Mouse (Mus musculus): ENCODE measurements around the gene Crabp2.
"Not testable (repeated sequence)": the region's sequence is repeated elsewhere in the genome, so short reads cannot be mapped to it uniquely, and the experiment has no call there.

Crabp2 gene

GRCm38 (mm10) chr3:87948378-87949265 is at the start of gene Crabp2:
Crabp2 (plus strand) TSS chr3:87948666.
- DNase-seq (ENCODE audit: low read depth) = peak; percentile 53

- no peak for DNase-seq (ENCODE audit: low read depth)
Observed at GRCm38 (mm10) chr3:87899266-87899665, 49.2 kb upstream of the Crabp2 start.

- DNase-seq (ENCODE audit: low read depth) = no peak
Observed at GRCm38 (mm10) chr3:87899776-87900175, 48.7 kb upstream of the Crabp2 start.

- DNase-seq (ENCODE audit: low read depth) = no peak
Observed at GRCm38 (mm10) chr3:87901036-87901624, 47.3 kb upstream of the Crabp2 start.

- DNase-seq (ENCODE audit: low read depth) = not testable (repeated sequence)
Observed at GRCm38 (mm10) chr3:87901959-87902358, 46.5 kb upstream of the Crabp2 start.

GRCm38 (mm10) chr3:87903821-87904220 is 44.6 kb upstream of the Crabp2 start:
- no peak for DNase-seq (ENCODE audit: low read depth)

- DNase-seq (ENCODE audit: low read depth) = peak; percentile 96
Observed at GRCm38 (mm10) chr3:87905880-87906485, 42.5 kb upstream of the Crabp2 start, which contains the start of gene Hdgf. Hdgf (plus strand) TSS chr3:87906321.

GRCm38 (mm10) chr3:87906601-87906980 is 41.9 kb upstream of the Crabp2 start:
- no peak for DNase-seq (ENCODE audit: low read depth)

GRCm38 (mm10) chr3:87906981-87907857 is 41.2 kb upstream of the Crabp2 start:
- DNase-seq (ENCODE audit: low read depth) = peak; percentile 54

- no peak for DNase-seq (ENCODE audit: low read depth)
Observed at GRCm38 (mm10) chr3:87907906-87908305, 40.6 kb upstream of the Crabp2 start.

- DNase-seq (ENCODE audit: low read depth) = no peak
Observed at GRCm38 (mm10) chr3:87909381-87909780, 39.1 kb upstream of the Crabp2 start.

GRCm38 (mm10) chr3:87909874-87910273 is 38.6 kb upstream of the Crabp2 start:
- DNase-seq (ENCODE audit: low read depth) = peak; percentile 40

- DNase-seq (ENCODE audit: low read depth) = peak; percentile 55
Observed at GRCm38 (mm10) chr3:87910573-87911141, 37.8 kb upstream of the Crabp2 start.

- DNase-seq (ENCODE audit: low read depth) = no peak
Observed at GRCm38 (mm10) chr3:87913491-87913890, 35.0 kb upstream of the Crabp2 start.

- DNase-seq (ENCODE audit: low read depth) = no peak
Observed at GRCm38 (mm10) chr3:87913891-87914290, 34.6 kb upstream of the Crabp2 start.

GRCm38 (mm10) chr3:87916990-87917389 is 31.5 kb upstream of the Crabp2 start:
- DNase-seq (ENCODE audit: low read depth) = no peak

- DNase-seq (ENCODE audit: low read depth) = no peak
Observed at GRCm38 (mm10) chr3:87918551-87918950, 29.9 kb upstream of the Crabp2 start.

GRCm38 (mm10) chr3:87919336-87920108 is 28.9 kb upstream of the Crabp2 start, which contains the start of gene Mrpl24:
Mrpl24 (plus strand) TSS chr3:87919506.
- peak; percentile 89 for DNase-seq (ENCODE audit: low read depth)

- peak; percentile 31 for DNase-seq (ENCODE audit: low read depth)
Observed at GRCm38 (mm10) chr3:87920270-87920943, 28.1 kb upstream of the Crabp2 start.

- DNase-seq (ENCODE audit: low read depth) = no peak
Observed at GRCm38 (mm10) chr3:87924996-87925395, 23.5 kb upstream of the Crabp2 start.
